Mouse (Mus musculus) hindbrain, embryonic 16.5 days (tissue): Measurements from ENCODE around the gene Zfr. TPM values are rescaled to one million over a fixed set of nuclear protein-coding genes. Genes with fewer than 3 reads are reported as not detected.

Source experiments
- microRNA counts: library from miRNA; unstranded; fragments of <30 nt; microRNA quantifications from one replicate; lab custom pipeline; 2016
- microRNA-seq: library from miRNA; unstranded; fragments of <30 nt; microRNA quantifications from one replicate; pipeline ENCODE4, GENCODE M21; 2017
- polyA plus RNA-seq: library from polyadenylated mRNA; unstranded; fragments of >200 nt; fragmentation: Nextera tagmentation; extraction: Ambion mirVana; gene quantifications from 2 replicates; pipeline ENCODE4 v1.2.1, GENCODE M21; 2015

The Zfr gene
- polyA plus RNA-seq, 1 experiment from 2014 or later = 168 TPM

MicroRNAs encoded within 50 kb of the gene (microRNA counts, 519-probe panel; counts per million panel counts)
- 2,015 counts per million, percentile 29 among the panel's probes with 10 or more counts for microRNA mmu-miR-1898 (lab: Ali Mortazavi, UCI)

Small RNA genes lying within 50 kb of the gene (microRNA-seq; reads per million reads assigned to microRNA genes)
- not detected for gene Mir1898

Other genes with a start within 250 kb of the Zfr start
- 1.1 and 1.3 TPM in 2 replicates for gene Npr3, start 210.5 kb upstream of the Zfr start, polyA plus RNA-seq
- gene Sub1, start 120.8 kb upstream of the Zfr start, polyA plus RNA-seq = 474 and 502 TPM in 2 replicates
- gene Mtmr12, start 87.2 kb downstream of the Zfr start, polyA plus RNA-seq = 7.1 and 9.1 TPM in 2 replicates
- 64.2 and 66.1 TPM in 2 replicates for gene Golph3, start 203.6 kb downstream of the Zfr start, polyA plus RNA-seq
- gene 1810049J17Rik, start 204.1 kb downstream of the Zfr start, polyA plus RNA-seq = 0.62 and 1.1 TPM in 2 replicates